Mouse (Mus musculus): ENCODE measurements at regions not wholly inside any gene's neighbourhood (a gene's known extent, or its start where the extent isn't known, plus 50 kb on each side); places are given as distances from the start of the nearest gene placed in this dataset.

- H3K27me3 ChIP-seq (ENCODE audit: control insufficient read depth in 1 of 2, insufficient read depth in 2 of 2, low read length in 2 of 2): no peaks in the 10 kb centered on the region
- TF ChIP-seq CTCF (IDR thresholded peaks at IDR 0.05 in 2 of 3, conservative IDR thresholded peaks at IDR 0.05 in 1 of 3; ENCODE audit: control insufficient read depth in 1 of 3, insufficient read depth in 1 of 3, low read depth in 2 of 3, low read length in 3 of 3, poor library complexity in 1 of 3, severe bottlenecking in 1 of 3) (no peak), MYB (IDR thresholded peaks at IDR 0.05; ENCODE audit: low read depth, low read length) (no peak), CHD1 (IDR thresholded peaks at IDR 0.05; ENCODE audit: low read depth, low read length) (no peak), TCF12 (IDR thresholded peaks at IDR 0.05; ENCODE audit: low read depth, low read length) (no peak), NELFE (IDR thresholded peaks at IDR 0.05; ENCODE audit: low read depth, low read length) (no peak), SIN3A (IDR thresholded peaks at IDR 0.05; ENCODE audit: low read length) (no peak), RAD21 (IDR thresholded peaks at IDR 0.05; ENCODE audit: low read depth, low read length) (no peak), UBTF (IDR thresholded peaks at IDR 0.05; ENCODE audit: borderline replicate concordance, insufficient read depth, low read depth, low read length) (no peak), ZKSCAN1 (IDR thresholded peaks at IDR 0.05; ENCODE audit: low read depth, low read length) (no peak), MAX (IDR thresholded peaks at IDR 0.05; ENCODE audit: low read length) (no peak), POLR2A (IDR thresholded peaks at IDR 0.05; ENCODE audit: control insufficient read depth in 1 of 2, insufficient read depth in 1 of 2, low read depth in 1 of 2, low read length in 2 of 2, poor library complexity in 1 of 2) (no peak), GABPA (IDR thresholded peaks at IDR 0.05; ENCODE audit: low read depth, low read length) (no peak), SMC3 (IDR thresholded peaks at IDR 0.05; ENCODE audit: low read depth, low read length) (no peak), ZNF384 (IDR thresholded peaks at IDR 0.05; ENCODE audit: low read depth, low read length) (no peak), MAZ (IDR thresholded peaks at IDR 0.05; ENCODE audit: low read depth, low read length) (no peak), MYC (IDR thresholded peaks at IDR 0.05; ENCODE audit: low read depth, low read length) (no peak), CHD2 (IDR thresholded peaks at IDR 0.05; ENCODE audit: low read length) (no peak)
Observed at GRCm38 (mm10) chr13:97618190-97618586, 142.2 kb downstream of the Gm10260 start.

DNA sequence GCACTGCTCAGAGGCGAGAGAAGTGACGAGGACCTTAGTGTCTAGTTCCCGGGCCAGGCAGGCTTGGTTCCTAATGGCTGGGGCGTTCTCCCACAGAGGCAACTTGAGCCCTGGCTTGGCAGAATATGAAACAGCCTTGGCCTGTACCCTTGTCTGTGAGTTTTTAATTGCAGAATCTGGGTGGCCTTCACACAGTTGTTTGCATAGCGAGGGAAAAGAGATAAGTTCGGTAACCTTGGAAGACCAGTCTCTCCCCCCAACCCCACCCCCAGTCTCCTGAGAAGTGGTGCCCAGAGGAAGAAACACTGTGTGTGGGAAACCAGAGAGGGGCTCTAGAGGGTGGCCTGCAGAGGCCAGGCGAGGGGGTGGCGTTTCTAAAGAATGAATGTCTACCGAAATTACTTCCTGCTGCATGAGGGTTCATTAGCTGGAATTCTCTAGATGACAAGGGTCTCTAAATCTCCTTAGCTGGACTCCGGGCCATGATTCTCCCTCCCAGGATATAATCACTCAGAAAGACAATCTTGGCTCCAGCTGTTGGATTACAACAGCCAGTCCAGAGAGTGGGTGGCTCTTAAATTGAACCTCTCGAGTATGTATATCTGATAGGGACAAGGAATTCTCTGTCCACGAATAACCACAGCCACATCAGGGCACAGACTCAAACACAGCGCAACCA, 142.8 kb downstream of the Gm10260 start:
- no peak overlapping the region for H3K27ac ChIP-seq (ENCODE audit: control insufficient read depth, low read depth, low read length)
- no peaks in the 10 kb centered on the region for H3K27me3 ChIP-seq (ENCODE audit: control insufficient read depth in 1 of 2, insufficient read depth in 2 of 2, low read length in 2 of 2)
- no peak overlapping the region for H3K9ac ChIP-seq (ENCODE audit: control insufficient read depth, low read depth, low read length, poor library complexity, severe bottlenecking)
- H3K36me3 ChIP-seq (ENCODE audit: control insufficient read depth in 1 of 2, insufficient read depth in 2 of 2, low read length in 2 of 2): no peaks in the 10 kb centered on the region
- no peaks in the 10 kb centered on the region for H3K9me3 ChIP-seq (replicated peaks; ENCODE audit: insufficient read depth, low read length)
- no peak for DNase-seq (ENCODE audit: low read depth, low spot score)
- H3K4me3 ChIP-seq (ENCODE audit: control insufficient read depth in 1 of 2, insufficient read depth in 1 of 2, low read depth in 2 of 2, low read length in 2 of 2): no peak overlapping the region
- TF ChIP-seq USF1 (IDR thresholded peaks at IDR 0.05; ENCODE audit: low read depth, low read length) (no peak), MYB (IDR thresholded peaks at IDR 0.05; ENCODE audit: low read depth, low read length) (no peak), NRF1 (IDR thresholded peaks at IDR 0.05; ENCODE audit: insufficient read depth, low read depth, low read length, poor library complexity, severe bottlenecking) (no peak), UBTF (IDR thresholded peaks at IDR 0.05; ENCODE audit: borderline replicate concordance, insufficient read depth, low read depth, low read length) (no peak), MYC (IDR thresholded peaks at IDR 0.05; ENCODE audit: low read depth, low read length) (no peak), POLR2AphosphoS2 (IDR thresholded peaks at IDR 0.05; ENCODE audit: low read length) (no peak)
- H3K4me1 ChIP-seq (ENCODE audit: control insufficient read depth in 1 of 2, insufficient read depth in 2 of 2, low read length in 2 of 2): no peaks in the 10 kb centered on the region
- no peaks in the 10 kb centered on the region for H3K79me2 ChIP-seq (ENCODE audit: control insufficient read depth, insufficient read depth, low read length, poor library complexity)

More at GRCm38 (mm10) chr13:97618190-97618586, 142.2 kb downstream of the Gm10260 start:
- H3K9me3 ChIP-seq (replicated peaks; ENCODE audit: insufficient read depth, low read length): no peaks in the 10 kb centered on the region
- H3K9ac ChIP-seq (ENCODE audit: control insufficient read depth, low read depth, low read length, poor library complexity, severe bottlenecking): no peak overlapping the region
- no peak overlapping the region for H3K27ac ChIP-seq (ENCODE audit: control insufficient read depth, low read depth, low read length)
- no peaks in the 10 kb centered on the region for H3K4me1 ChIP-seq (ENCODE audit: control insufficient read depth in 1 of 2, insufficient read depth in 2 of 2, low read length in 2 of 2)
- DNase-seq (ENCODE audit: low read depth, low spot score): no peak
- H3K4me3 ChIP-seq (ENCODE audit: control insufficient read depth in 1 of 2, insufficient read depth in 1 of 2, low read depth in 2 of 2, low read length in 2 of 2): no peak overlapping the region
- no peaks in the 10 kb centered on the region for H3K79me2 ChIP-seq (ENCODE audit: control insufficient read depth, insufficient read depth, low read length, poor library complexity)
- H3K36me3 ChIP-seq (ENCODE audit: control insufficient read depth in 1 of 2, insufficient read depth in 2 of 2, low read length in 2 of 2): no peaks in the 10 kb centered on the region

All from MEL (cell line).